Mouse (Mus musculus): ENCODE data around the gene Smoc1. TPM values are rescaled to one million over a fixed set of nuclear protein-coding genes. Genes with fewer than 3 reads are reported as not detected.

Smoc1 gene
- polyA plus RNA-seq, 1 experiment from 2014 or later: 6.0 TPM

DNA sequence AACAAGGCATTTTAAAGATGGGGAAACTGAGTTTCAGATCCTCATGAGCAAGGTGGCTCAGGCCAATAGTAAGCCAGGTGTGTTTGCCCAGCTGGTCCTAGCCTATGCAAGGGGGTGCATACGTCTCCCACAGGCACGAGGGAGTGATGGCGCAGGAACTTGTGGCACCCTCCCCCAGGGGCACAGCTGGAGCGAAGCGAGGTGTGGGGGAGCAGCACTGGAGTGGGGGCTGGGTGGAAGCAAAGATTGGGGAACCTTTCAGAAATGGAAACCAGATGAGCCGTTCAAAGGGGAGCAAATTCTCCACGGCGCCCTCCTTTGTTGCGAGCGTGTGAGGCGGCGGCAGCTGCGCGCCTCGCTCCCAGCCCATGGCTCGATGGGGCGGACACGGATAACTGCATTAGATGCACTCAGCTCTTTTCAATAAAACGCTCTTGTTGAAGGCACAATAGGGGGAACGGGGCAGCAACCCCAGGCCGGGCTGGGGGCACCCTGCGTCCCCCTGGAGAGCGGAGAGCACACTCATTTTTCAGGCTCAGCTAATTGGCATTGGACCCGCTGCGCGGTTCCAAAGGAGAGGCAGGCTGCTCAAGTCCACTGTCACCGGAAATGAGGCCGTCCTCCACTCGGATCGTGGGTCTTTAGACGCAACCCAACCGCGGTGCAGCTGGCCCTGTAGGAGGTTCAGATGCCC lies 27.9 kb upstream of the Smoc1 start:
- peak overlapping the region; percentile 34 for H3K4me2 ChIP-seq
- H3K4me3 ChIP-seq (replicated peaks): no peak overlapping the region; the same call in 1 of the 2 replicates
- H3K9me3 ChIP-seq (replicated peaks): no peaks in the 10 kb centered on the region
- WGBS (ENCODE audit: insufficient replicate concordance): 13% methylated on average over 33 of the region's 33 CpGs
- H3K36me3 ChIP-seq: no peaks in the 10 kb centered on the region
- DNase-seq (no peak), ATAC-seq (ENCODE audit: low read depth) (no peak)
- no peak overlapping the region for H3K27ac ChIP-seq
- H3K9ac ChIP-seq: no peak overlapping the region
- H3K4me1 ChIP-seq (replicated peaks): peaks cover 6% of the 10 kb centered on the region; the same call in 1 of the 2 replicates
- H3K27me3 ChIP-seq: peaks cover 16% of the 10 kb centered on the region

DNA sequence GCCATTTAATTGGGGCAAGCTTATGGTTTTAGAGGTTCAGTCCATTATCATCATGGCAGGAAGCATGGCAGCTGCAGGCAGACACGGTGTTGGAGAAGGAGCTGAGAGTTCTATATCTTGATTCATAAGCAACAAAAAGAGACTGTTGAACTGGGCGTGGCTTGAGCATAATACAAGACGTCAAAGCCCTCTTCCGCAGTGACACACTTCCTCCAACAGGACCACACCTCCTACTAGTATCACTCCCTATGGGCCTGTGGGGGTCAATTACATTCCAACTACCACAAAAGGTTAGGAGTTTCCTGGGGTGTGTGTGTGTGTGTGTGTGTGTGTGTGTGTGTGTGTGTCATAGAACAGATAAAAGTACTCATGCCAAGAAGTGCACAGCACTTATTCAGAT lies 25.7 kb upstream of the Smoc1 start:
- H3K4me2 ChIP-seq: no peak overlapping the region
- H3K4me3 ChIP-seq (replicated peaks): no peak overlapping the region
- peaks cover 6% of the 10 kb centered on the region; the same call in 1 of the 2 replicates for H3K4me1 ChIP-seq (replicated peaks)
- H3K36me3 ChIP-seq: no peaks in the 10 kb centered on the region
- H3K9me3 ChIP-seq (replicated peaks): no peaks in the 10 kb centered on the region
- H3K27me3 ChIP-seq: peaks cover 16% of the 10 kb centered on the region
- ATAC-seq (ENCODE audit: low read depth) (no peak), DNase-seq (no peak)
- H3K9ac ChIP-seq: no peak overlapping the region
- WGBS (ENCODE audit: insufficient replicate concordance): 43% methylated on average over 4 of the region's 4 CpGs
- H3K27ac ChIP-seq: no peak overlapping the region

DNA sequence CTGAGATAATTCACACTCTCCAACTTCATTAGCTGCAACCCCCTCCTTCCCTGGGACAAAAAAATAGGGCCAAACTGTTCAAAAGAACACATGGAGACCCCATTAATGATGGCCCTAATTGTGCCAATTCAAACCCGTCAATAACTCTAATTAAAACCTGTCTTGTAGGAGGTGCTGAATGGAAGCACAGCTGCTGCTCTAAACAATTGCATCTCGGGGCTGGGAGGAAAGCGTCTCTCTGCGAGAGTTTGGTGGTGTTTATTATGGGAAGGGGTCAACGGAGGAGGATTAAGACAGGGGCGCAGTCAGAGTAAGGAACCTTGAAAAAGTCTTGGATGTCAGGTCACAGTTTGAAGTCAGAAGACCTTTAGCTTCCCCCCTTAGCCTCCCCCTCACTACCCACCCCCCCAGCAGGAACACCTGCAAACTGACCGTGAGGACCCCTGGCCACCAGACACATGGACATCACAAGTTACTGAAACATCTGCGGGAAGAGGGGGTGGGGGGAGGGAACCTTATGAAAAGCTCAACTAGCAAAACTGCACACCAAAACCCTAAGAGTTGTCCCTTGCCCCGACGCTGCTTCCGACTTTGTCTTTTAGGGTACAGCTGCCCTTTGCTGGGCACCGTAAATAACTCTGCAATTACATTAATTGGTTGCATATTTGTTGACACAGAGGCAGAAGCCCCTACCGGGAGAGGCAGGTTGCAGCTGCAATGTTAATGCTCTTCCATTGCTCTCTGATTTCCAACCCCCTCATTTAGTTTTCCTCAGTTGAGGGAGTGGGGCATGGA lies 23.6 kb upstream of the Smoc1 start:
- DNase-seq: no peak
- Histone ChIP-seq H3K9me3 (replicated peaks) (no peaks in the 10 kb centered on the region), H3K4me3 (replicated peaks) (no peak overlapping the region), H3K9ac (no peak overlapping the region), H3K4me2 (no peak overlapping the region), H3K4me1 (replicated peaks) (peaks cover 6% of the 10 kb centered on the region; the same call in 1 of the 2 replicates), H3K36me3 (no peaks in the 10 kb centered on the region), H3K27me3 (peaks cover 8% of the 10 kb centered on the region), H3K27ac (no peak overlapping the region)
- no peak for ATAC-seq (ENCODE audit: low read depth)
- WGBS (ENCODE audit: insufficient replicate concordance): 59% methylated on average over 13 of the region's 13 CpGs

DNA sequence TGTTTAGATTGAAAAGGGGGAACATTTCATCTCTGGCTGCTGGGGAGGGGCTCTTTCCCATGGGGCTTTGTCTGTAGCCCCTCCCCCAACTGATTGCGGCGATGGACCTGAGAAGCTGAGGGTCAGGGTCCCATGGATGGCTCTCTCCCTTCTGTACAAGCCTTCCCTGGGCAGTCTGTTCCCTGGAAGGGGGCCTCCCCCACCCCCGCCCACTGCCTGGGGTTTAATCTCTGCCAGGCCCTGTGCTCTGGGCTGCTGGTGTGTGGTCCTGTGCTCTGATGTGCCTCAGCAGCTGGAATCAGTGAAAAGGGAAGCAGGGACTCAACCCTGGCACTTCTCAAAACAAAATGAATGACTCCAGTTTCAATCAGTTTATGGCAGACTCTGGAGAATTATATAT lies 16.8 kb upstream of the Smoc1 start:
- no peak overlapping the region for H3K4me3 ChIP-seq (replicated peaks)
- no peaks in the 10 kb centered on the region for H3K36me3 ChIP-seq
- no peak for ATAC-seq (ENCODE audit: low read depth)
- H3K4me2 ChIP-seq: no peak overlapping the region
- DNase-seq: no peak
- 32% methylated on average over 3 of the region's 3 CpGs for WGBS (ENCODE audit: insufficient replicate concordance)
- no peaks in the 10 kb centered on the region for H3K4me1 ChIP-seq (replicated peaks)
- no peaks in the 10 kb centered on the region for H3K27me3 ChIP-seq
- H3K27ac ChIP-seq: no peak overlapping the region
- H3K9me3 ChIP-seq (replicated peaks): no peaks in the 10 kb centered on the region
- H3K9ac ChIP-seq: no peak overlapping the region

DNA sequence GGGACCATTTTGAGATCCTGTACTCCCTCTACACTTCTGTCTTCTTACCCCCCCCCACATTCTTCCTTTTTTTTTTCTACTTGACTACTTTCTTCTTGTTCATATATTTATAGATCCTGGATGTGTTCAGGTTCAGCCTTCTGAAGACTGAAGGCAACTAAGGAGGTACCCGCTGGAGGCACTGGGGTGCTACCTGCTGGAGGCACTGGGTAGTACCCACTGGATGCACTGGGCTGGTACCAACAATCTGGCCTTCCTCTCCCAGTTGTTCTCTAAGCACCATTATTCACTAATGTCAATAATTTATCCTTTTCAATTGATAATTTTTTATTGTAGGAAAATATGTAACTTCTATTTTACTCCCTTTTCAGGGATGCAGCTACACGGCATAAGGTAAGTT lies 14.6 kb upstream of the Smoc1 start:
- Histone ChIP-seq H3K27ac (no peak overlapping the region), H3K9ac (no peak overlapping the region), H3K4me2 (no peak overlapping the region), H3K4me3 (replicated peaks) (no peak overlapping the region), H3K36me3 (no peaks in the 10 kb centered on the region), H3K9me3 (replicated peaks) (no peaks in the 10 kb centered on the region), H3K4me1 (replicated peaks) (no peaks in the 10 kb centered on the region), H3K27me3 (no peaks in the 10 kb centered on the region)
- no peak for ATAC-seq (ENCODE audit: low read depth)
- no peak for DNase-seq
- WGBS (ENCODE audit: insufficient replicate concordance): 61% methylated on average over 2 of the region's 2 CpGs

DNA sequence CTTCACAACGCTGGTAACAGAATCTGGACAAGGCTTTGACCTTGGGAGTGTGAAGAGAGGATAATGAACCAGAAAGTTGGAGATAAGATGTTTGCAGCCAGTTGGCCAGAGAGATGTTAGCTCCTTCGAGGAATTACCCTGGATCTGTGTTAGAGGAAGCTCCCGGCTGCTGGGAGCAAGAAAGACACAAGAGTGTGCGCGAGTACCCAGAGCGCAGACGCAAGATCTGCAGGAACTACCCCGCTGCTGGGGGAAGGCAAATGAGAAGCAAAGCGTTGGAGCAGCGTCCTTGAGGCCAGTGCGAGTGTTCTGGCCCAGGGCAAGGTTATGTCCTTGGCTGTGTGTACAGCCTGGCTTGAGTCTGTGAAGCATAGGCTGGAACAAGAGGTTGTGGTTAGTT lies 13.1 kb upstream of the Smoc1 start:
- Histone ChIP-seq H3K9me3 (replicated peaks) (no peaks in the 10 kb centered on the region), H3K27me3 (no peaks in the 10 kb centered on the region), H3K9ac (no peak overlapping the region), H3K4me3 (replicated peaks) (no peak overlapping the region), H3K4me1 (replicated peaks) (no peaks in the 10 kb centered on the region), H3K27ac (no peak overlapping the region), H3K4me2 (no peak overlapping the region), H3K36me3 (no peaks in the 10 kb centered on the region)
- DNase-seq: no peak
- no peak for ATAC-seq (ENCODE audit: low read depth)
- WGBS (ENCODE audit: insufficient replicate concordance): 64% methylated on average over 11 of the region's 11 CpGs

DNA sequence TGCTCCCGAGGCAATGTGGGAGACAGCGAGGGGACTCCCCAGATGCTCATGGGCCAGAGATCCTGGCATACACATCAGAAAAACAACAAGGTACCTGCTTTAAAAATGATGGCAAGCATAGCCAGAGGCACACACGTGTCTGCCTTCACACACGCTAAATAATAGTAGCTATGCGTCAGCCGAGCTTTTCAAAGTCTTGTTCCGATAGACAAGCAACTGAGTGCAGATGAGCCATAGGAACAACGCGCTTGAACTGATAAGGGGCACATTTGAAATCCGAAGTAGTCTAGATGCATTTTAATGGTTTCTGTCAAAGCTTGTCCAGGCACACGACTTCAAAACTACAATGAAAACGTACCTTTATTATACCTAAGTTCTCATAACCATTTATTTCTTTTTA lies 9.0 kb upstream of the Smoc1 start:
- Histone ChIP-seq H3K4me1 (replicated peaks) (no peaks in the 10 kb centered on the region), H3K27ac (no peak overlapping the region), H3K27me3 (no peaks in the 10 kb centered on the region), H3K9ac (no peak overlapping the region), H3K4me3 (replicated peaks) (no peak overlapping the region), H3K4me2 (no peak overlapping the region), H3K36me3 (no peaks in the 10 kb centered on the region), H3K9me3 (replicated peaks) (no peaks in the 10 kb centered on the region)
- no peak for ATAC-seq (ENCODE audit: low read depth)
- WGBS (ENCODE audit: insufficient replicate concordance): 79% methylated on average over 12 of the region's 12 CpGs
- DNase-seq: no peak

DNA sequence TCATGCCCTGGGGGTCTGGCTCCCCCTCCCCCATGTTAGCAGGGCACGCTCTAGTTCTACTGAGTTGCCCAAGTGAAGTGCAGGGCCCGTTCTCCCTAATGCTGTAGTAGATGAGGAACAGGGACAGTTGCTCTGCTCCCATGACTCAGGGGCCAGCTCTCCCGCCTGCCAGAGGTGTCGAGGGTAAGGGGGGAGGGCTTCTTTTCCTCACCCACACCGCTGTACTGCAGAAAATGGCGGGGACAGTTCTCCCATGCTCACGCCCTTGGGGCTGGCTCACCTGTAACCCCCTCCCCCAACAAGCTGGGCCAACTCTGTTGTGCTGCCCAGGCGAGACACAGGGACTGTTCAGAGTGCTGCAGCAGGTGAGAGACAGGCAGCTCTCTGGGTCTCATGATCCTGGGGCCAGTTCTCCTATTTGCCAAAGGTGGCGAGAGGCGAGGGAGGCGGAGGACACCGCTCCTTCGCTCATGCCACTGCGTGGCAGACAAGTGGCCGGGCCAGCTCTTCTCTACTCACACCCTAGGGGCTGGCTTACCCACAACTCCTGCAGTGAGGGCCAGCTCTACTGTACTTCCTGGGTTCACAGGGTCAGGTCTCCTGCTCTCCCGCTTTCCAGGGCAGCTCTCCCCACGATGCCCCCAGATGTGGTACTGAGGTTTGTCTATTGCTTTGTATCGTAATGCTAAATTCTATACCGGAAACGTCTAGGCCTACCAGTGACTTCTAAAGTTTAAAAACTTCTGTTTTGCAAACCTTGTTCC lies 7.9 kb upstream of the Smoc1 start:
- H3K36me3 ChIP-seq: no peaks in the 10 kb centered on the region
- no peaks in the 10 kb centered on the region for H3K9me3 ChIP-seq (replicated peaks)
- H3K4me3 ChIP-seq (replicated peaks): peak overlapping the region; percentile 12; the same call in 1 of the 2 replicates
- DNase-seq (no peak), ATAC-seq (ENCODE audit: low read depth) (peak; percentile 50)
- no peak overlapping the region for H3K9ac ChIP-seq
- no peak overlapping the region for H3K4me2 ChIP-seq
- WGBS (ENCODE audit: insufficient replicate concordance): 72% methylated on average over 20 of the region's 20 CpGs
- no peak overlapping the region for H3K27ac ChIP-seq
- H3K4me1 ChIP-seq (replicated peaks): no peaks in the 10 kb centered on the region
- no peaks in the 10 kb centered on the region for H3K27me3 ChIP-seq

DNA sequence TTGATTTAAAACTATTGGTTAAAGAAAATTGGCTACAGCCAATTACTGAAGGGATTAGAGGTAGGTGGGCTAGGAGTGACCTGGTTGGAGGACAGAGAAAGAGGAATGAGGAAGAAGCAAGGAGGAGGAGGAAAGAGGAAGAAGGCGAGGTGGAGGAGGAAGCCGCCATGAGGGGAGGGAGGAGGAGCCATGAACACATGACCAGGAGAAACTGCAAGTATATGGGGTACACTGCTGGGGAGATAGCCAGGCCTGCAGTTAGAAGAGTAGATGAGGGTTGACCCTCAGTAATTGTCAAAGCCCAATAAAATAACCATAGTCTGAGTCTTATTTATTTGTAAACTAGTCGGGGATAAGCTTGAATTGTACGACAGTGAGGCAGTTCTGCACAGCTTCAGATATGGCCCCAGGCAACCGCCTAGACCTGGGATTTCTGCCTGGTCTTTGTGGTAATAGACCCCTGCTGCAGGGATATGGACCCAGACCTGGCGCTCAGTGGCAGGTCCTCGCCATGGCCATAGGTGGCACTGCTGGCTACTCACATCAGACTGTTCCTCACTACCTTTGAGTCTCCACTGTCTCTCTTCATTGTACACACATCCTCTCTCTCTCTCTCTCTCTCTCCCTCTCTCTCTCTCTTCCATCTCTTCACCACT lies 7.2 kb upstream of the Smoc1 start:
- ATAC-seq (ENCODE audit: low read depth) (peak; percentile 50), DNase-seq (no peak)
- H3K9me3 ChIP-seq (replicated peaks): no peaks in the 10 kb centered on the region
- H3K36me3 ChIP-seq: no peaks in the 10 kb centered on the region
- 75% methylated on average over 7 of the region's 7 CpGs for WGBS (ENCODE audit: insufficient replicate concordance)
- H3K4me1 ChIP-seq (replicated peaks): no peaks in the 10 kb centered on the region
- H3K4me3 ChIP-seq (replicated peaks): no peak overlapping the region
- no peak overlapping the region for H3K27ac ChIP-seq
- no peaks in the 10 kb centered on the region for H3K27me3 ChIP-seq
- H3K4me2 ChIP-seq: no peak overlapping the region
- no peak overlapping the region for H3K9ac ChIP-seq

DNA sequence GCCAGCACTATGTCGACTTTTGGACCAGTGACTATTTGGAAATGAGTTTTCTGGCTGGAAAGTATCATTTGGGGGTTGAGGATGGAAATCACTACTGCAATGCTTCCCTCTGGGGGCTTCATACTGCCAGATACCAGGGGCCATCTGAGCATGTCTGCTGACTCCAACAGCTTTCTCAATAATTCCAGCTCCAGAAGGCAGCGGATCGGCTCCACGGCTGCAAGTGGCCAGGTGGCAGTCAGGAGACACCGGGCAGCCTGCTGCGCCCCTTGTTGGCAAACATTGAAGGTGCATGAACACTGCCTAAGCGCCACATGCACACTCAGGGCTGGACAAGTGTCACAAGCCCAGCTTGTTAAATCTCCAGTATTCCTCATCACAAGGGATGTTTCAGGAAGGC lies 2.2 kb upstream of the Smoc1 start:
- H3K9ac ChIP-seq: no peak overlapping the region
- no peak overlapping the region for H3K4me3 ChIP-seq (replicated peaks)
- H3K36me3 ChIP-seq: no peaks in the 10 kb centered on the region
- ATAC-seq (ENCODE audit: low read depth): no peak
- WGBS (ENCODE audit: insufficient replicate concordance): 78% methylated on average over 7 of the region's 7 CpGs
- no peak overlapping the region for H3K27ac ChIP-seq
- H3K9me3 ChIP-seq (replicated peaks): no peaks in the 10 kb centered on the region
- H3K27me3 ChIP-seq: peaks cover 40% of the 10 kb centered on the region
- no peak for DNase-seq
- H3K4me1 ChIP-seq (replicated peaks): peaks cover 4% of the 10 kb centered on the region; the same call in 1 of the 2 replicates
- H3K4me2 ChIP-seq: no peak overlapping the region

DNA sequence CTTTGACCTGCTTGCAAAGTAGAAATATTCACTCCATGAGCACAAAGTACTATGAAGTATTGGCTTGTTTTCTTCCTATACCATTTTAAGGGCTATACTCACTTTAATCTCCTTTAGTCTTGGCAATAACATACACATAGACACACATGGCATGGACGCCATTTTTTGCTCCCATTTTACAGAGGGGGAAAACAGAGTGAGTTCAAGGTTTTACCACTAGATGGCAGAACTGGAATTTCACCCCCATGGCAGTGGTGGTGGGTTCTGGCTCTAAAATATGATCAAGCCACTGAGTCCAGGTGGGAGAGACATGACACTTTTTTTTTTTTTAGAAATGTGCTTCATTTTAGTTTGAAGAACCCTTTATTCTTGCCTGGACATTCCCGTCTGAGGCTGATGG lies 1.6 kb upstream of the Smoc1 start:
- DNase-seq (no peak), ATAC-seq (ENCODE audit: low read depth) (no peak)
- no peaks in the 10 kb centered on the region for H3K9me3 ChIP-seq (replicated peaks)
- H3K9ac ChIP-seq: no peak overlapping the region
- no peaks in the 10 kb centered on the region for H3K36me3 ChIP-seq
- H3K4me3 ChIP-seq (replicated peaks): no peak overlapping the region
- peaks cover 44% of the 10 kb centered on the region for H3K27me3 ChIP-seq
- no peak overlapping the region for H3K27ac ChIP-seq
- H3K4me1 ChIP-seq (replicated peaks): peaks cover 4% of the 10 kb centered on the region; the same call in 1 of the 2 replicates
- WGBS (ENCODE audit: insufficient replicate concordance): 49% methylated on average over 2 of the region's 2 CpGs
- H3K4me2 ChIP-seq: no peak overlapping the region
